Mouse (Mus musculus) limb, embryonic 11.5 days (tissue): ENCODE data around the gene Txndc9. TPM values are rescaled to one million over a fixed set of nuclear protein-coding genes. Genes with fewer than 3 reads are reported as not detected.

Experiments
- polyA plus RNA-seq: library from polyadenylated mRNA; unstranded; fragments of >200 nt; fragmentation: Nextera tagmentation; extraction: Ambion mirVana; gene quantifications from 2 replicates; pipeline ENCODE4 v1.2.1, GENCODE M21; 2014

Gene Txndc9
- polyA plus RNA-seq, 1 experiment from 2014 or later: 136 TPM

Other genes starting within 250 kb of the Txndc9 start
- gene Tsga10, start 131.5 kb downstream of the Txndc9 start, polyA plus RNA-seq: 7.2 and 8.4 TPM in 2 replicates
- 6.4 and 8.7 TPM in 2 replicates for gene Lipt1, start 126.2 kb downstream of the Txndc9 start, polyA plus RNA-seq
- 30.7 and 34.3 TPM in 2 replicates for gene Mitd1, start 107.5 kb downstream of the Txndc9 start, polyA plus RNA-seq
- 240 and 248 TPM in 2 replicates for gene Mrpl30, start 107.4 kb downstream of the Txndc9 start, polyA plus RNA-seq
- not detected in 2 replicates for gene Lyg2, start 81.4 kb downstream of the Txndc9 start, polyA plus RNA-seq
- not detected in 2 replicates for gene Lyg1, start 40.1 kb downstream of the Txndc9 start, polyA plus RNA-seq
- gene Eif5b, start 117 bp upstream of the Txndc9 start, polyA plus RNA-seq: 32.1 and 33.8 TPM in 2 replicates
- 31.7 and 36.1 TPM in 2 replicates for gene Rev1, start 131.9 kb upstream of the Txndc9 start, polyA plus RNA-seq